Mouse (Mus musculus) lung, adult 10 weeks (tissue): ENCODE results near the gene Qsox1. TPM values are rescaled to one million over a fixed set of nuclear protein-coding genes. Genes with fewer than 3 reads are reported as not detected.

Experiments used
- polyA plus RNA-seq: library from polyadenylated mRNA; stranded (reverse); fragments of 350-450 nt; fragmentation: Illumina TruSeq; extraction: RNeasy Lipid Tissue Mini Kit (QIAGEN cat#74804); gene quantifications from one replicate; pipeline ENCODE4 v1.2.3, GENCODE M21; 2014; ENCODE audit warnings: low read depth, low replicate concordance; ENCODE audit not compliant: insufficient read depth

Qsox1 gene
- polyA plus RNA-seq = 81.2 TPM

GRCm38 (mm10) chr1:155812581-155813499 lies at the start of gene Qsox1:
Qsox1 (minus strand) TSS chr1:155812889.

GRCm38 (mm10) chr1:155751484-155752255 lies 61.0 kb downstream of the Qsox1 start, which contains the start of gene Lhx4:
Lhx4 (minus strand) TSS chr1:155751684.

Other genes with a start within 250 kb of the Qsox1 start
- not detected for gene Lhx4, start 61.2 kb downstream of the Qsox1 start, polyA plus RNA-seq
- gene Cep350, start 160.4 kb upstream of the Qsox1 start, polyA plus RNA-seq = 3.7 TPM
- gene Tor1aip2, start 222.5 kb upstream of the Qsox1 start, polyA plus RNA-seq = 41.9 TPM
- gene Tor1aip1, start 223.6 kb upstream of the Qsox1 start, polyA plus RNA-seq = 31.5 TPM